Mouse (Mus musculus): ENCODE data around the gene Aanat. TPM values are rescaled to one million over a fixed set of nuclear protein-coding genes. Genes with fewer than 3 reads are reported as not detected.

The Aanat gene
- total and polyA plus RNA-seq, 3 experiments, result not detected

DNA sequence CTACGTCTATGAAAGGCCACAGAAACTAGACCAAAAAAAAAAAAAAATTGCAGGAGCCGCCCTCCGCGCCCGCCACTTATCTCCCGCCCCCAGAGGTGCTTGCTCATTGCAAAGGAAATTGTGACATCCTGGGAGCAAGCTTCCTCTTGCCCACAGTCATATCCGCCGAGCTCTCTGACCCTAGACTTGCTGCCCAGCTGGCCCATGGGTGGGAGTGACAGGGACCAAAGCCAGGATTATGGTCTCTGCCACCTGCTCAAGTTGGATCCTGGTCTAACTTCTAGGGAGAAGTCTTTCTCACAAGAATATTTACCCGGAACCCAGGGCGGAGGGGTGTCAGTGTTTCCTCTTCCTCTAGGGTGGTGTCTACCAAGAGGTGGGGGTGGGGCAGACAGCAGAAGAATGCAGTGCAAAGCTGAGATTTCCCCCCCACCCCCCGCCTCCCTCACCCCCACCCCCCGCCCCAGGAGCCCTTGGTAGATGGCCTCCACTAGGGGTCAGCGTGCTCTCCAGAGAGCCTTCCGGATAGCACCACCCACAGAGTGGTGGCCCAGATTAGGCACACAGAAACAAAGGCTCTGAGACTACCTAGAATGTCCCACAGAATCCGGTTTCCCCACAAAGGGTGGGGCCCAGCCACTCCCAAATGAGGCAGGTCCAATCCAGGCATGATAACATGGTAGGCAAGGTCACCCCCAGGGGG lies 29.7 kb downstream of the Aanat start (continued):
- TF ChIP-seq MAX (IDR thresholded peaks at IDR 0.05; ENCODE audit: low read length), result peak; percentile 53; the same call in 1 of the 2 replicates
- TF ChIP-seq MYC (IDR thresholded peaks at IDR 0.05; ENCODE audit: low read depth, low read length), result peak; percentile 51; the same call in 1 of the 2 replicates
- TF ChIP-seq SIN3A (IDR thresholded peaks at IDR 0.05; ENCODE audit: low read length), result peak; percentile 78
- TF ChIP-seq TCF12 (IDR thresholded peaks at IDR 0.05; ENCODE audit: low read depth, low read length), result peak; percentile 90

- peak overlapping the region; percentile 55 for H3K27ac ChIP-seq (ENCODE audit: control insufficient read depth, low read depth, low read length)
- H3K27me3 ChIP-seq (ENCODE audit: control insufficient read depth in 1 of 2, insufficient read depth in 2 of 2, low read length in 2 of 2), result no peaks in the 10 kb centered on the region
- H3K79me2 ChIP-seq (ENCODE audit: control insufficient read depth, insufficient read depth, low read length, poor library complexity), result no peaks in the 10 kb centered on the region; the same call in 1 of the 2 replicates
- no peaks in the 10 kb centered on the region for H3K9me3 ChIP-seq (replicated peaks; ENCODE audit: insufficient read depth, low read length)
- H3K4me1 ChIP-seq (ENCODE audit: control insufficient read depth in 1 of 2, insufficient read depth in 2 of 2, low read length in 2 of 2), result peaks cover 21 to 52% of the 10 kb centered on the region in 2 experiments
- TF ChIP-seq MEF2A (IDR thresholded peaks at IDR 0.05; ENCODE audit: extremely low read depth, insufficient replicate concordance, low read depth, low read length, poor library complexity, severe bottlenecking) (no peak), EP300 (IDR thresholded peaks at IDR 0.05; ENCODE audit: low read depth in 1 of 2, low read length in 2 of 2) (no peak; a peak in 1 of 4 replicates), USF2 (IDR thresholded peaks at IDR 0.05; ENCODE audit: borderline replicate concordance in 1 of 2, insufficient read depth in 1 of 2, low read depth in 1 of 2, low read length in 2 of 2) (no peak), ELF1 (IDR thresholded peaks at IDR 0.05; ENCODE audit: low read depth, low read length) (no peak), MYB (IDR thresholded peaks at IDR 0.05; ENCODE audit: low read depth, low read length) (no peak)
- peaks cover 0 to 36% of the 10 kb centered on the region in 2 experiments; a peak in 2 of 4 replicates for H3K36me3 ChIP-seq (ENCODE audit: control insufficient read depth in 1 of 2, insufficient read depth in 2 of 2, low read length in 2 of 2)
- DNase-seq (ENCODE audit: low read depth, low spot score), result peak; percentile 57
- H3K4me3 ChIP-seq (ENCODE audit: control insufficient read depth in 1 of 2, insufficient read depth in 1 of 2, low read depth in 2 of 2, low read length in 2 of 2), result no peak overlapping the region
- H3K9ac ChIP-seq (ENCODE audit: control insufficient read depth, low read depth, low read length, poor library complexity, severe bottlenecking), result peak overlapping the region; percentile 11; the same call in 1 of the 2 replicates
Measured at GRCm38 (mm10) chr11:116616438-116617118, 30.3 kb downstream of the Aanat start.

DNA sequence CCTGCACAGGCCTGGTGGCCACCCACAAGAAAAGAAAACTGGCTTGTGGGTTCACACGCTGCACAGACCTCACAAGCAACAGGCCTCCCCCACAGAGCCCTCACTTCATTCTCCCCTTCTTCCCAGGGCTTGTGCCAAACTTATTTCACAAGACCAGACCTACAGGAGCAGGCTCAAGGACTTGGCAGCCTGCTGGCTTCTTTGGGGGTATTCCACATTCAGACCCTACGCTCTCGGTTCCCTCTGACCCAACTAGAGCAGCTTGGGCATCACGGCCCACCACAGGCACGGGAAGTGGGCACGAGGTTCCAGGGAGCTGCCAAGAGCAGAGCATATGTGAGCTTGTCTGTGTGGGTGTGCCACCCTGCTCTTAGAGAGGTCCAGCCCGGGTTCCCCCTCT lies 31.4 kb downstream of the Aanat start:
- no peak for TF ChIP-seq TCF12 (IDR thresholded peaks at IDR 0.05; ENCODE audit: low read depth, low read length)
- no peak for TF ChIP-seq ETS1 (IDR thresholded peaks at IDR 0.05; ENCODE audit: low read depth, low read length)
- no peak for TF ChIP-seq GATA1 (IDR thresholded peaks at IDR 0.05; ENCODE audit: low read depth, low read length)
- TF ChIP-seq MEF2A (IDR thresholded peaks at IDR 0.05; ENCODE audit: extremely low read depth, insufficient replicate concordance, low read depth, low read length, poor library complexity, severe bottlenecking), result no peak
- no peak for TF ChIP-seq TBP (IDR thresholded peaks at IDR 0.05; ENCODE audit: low read depth, low read length)
- no peak for TF ChIP-seq ZMIZ1 (IDR thresholded peaks at IDR 0.05; ENCODE audit: low read depth, low read length)
- no peak for TF ChIP-seq POLR2A (IDR thresholded peaks at IDR 0.05; ENCODE audit: control insufficient read depth in 1 of 2, insufficient read depth in 1 of 2, low read depth in 1 of 2, low read length in 2 of 2, poor library complexity in 1 of 2)
- no peak for TF ChIP-seq EP300 (IDR thresholded peaks at IDR 0.05; ENCODE audit: low read depth in 1 of 2, low read length in 2 of 2)
- no peak for TF ChIP-seq POLR2AphosphoS5 (IDR thresholded peaks at IDR 0.05; ENCODE audit: borderline replicate concordance, low read depth, low read length)
- TF ChIP-seq ZNF384 (IDR thresholded peaks at IDR 0.05; ENCODE audit: low read depth, low read length), result no peak
- no peak for TF ChIP-seq RCOR1 (IDR thresholded peaks at IDR 0.05; ENCODE audit: low read depth, low read length)
- no peak for TF ChIP-seq HCFC1 (IDR thresholded peaks at IDR 0.05; ENCODE audit: low read depth, low read length)
- TF ChIP-seq SMC3 (IDR thresholded peaks at IDR 0.05; ENCODE audit: low read depth, low read length), result no peak
- no peak for TF ChIP-seq CTCF (IDR thresholded peaks at IDR 0.05 in 2 of 3, conservative IDR thresholded peaks at IDR 0.05 in 1 of 3; ENCODE audit: control insufficient read depth in 1 of 3, insufficient read depth in 1 of 3, low read depth in 2 of 3, low read length in 3 of 3, poor library complexity in 1 of 3, severe bottlenecking in 1 of 3)
- no peak for TF ChIP-seq MYB (IDR thresholded peaks at IDR 0.05; ENCODE audit: low read depth, low read length)
- H3K36me3 ChIP-seq (ENCODE audit: control insufficient read depth in 1 of 2, insufficient read depth in 2 of 2, low read length in 2 of 2), result peaks cover 0 to 36% of the 10 kb centered on the region in 2 experiments; a peak in 2 of 4 replicates
- no peak for DNase-seq (ENCODE audit: low read depth, low spot score)
- no peak overlapping the region for H3K4me3 ChIP-seq (ENCODE audit: control insufficient read depth in 1 of 2, insufficient read depth in 1 of 2, low read depth in 2 of 2, low read length in 2 of 2)
- H3K27me3 ChIP-seq (ENCODE audit: control insufficient read depth in 1 of 2, insufficient read depth in 2 of 2, low read length in 2 of 2), result no peaks in the 10 kb centered on the region
- H3K4me1 ChIP-seq (ENCODE audit: control insufficient read depth in 1 of 2, insufficient read depth in 2 of 2, low read length in 2 of 2), result peaks cover 21 to 60% of the 10 kb centered on the region in 2 experiments
- H3K9ac ChIP-seq (ENCODE audit: control insufficient read depth, low read depth, low read length, poor library complexity, severe bottlenecking), result no peak overlapping the region
- H3K27ac ChIP-seq (ENCODE audit: control insufficient read depth, low read depth, low read length), result no peak overlapping the region
- no peaks in the 10 kb centered on the region; the same call in 1 of the 2 replicates for H3K79me2 ChIP-seq (ENCODE audit: control insufficient read depth, insufficient read depth, low read length, poor library complexity)
- no peaks in the 10 kb centered on the region for H3K9me3 ChIP-seq (replicated peaks; ENCODE audit: insufficient read depth, low read length)
